Mouse (Mus musculus) forebrain, embryonic 10.5 days (tissue): ENCODE results near the gene Atxn7l1. TPM values are rescaled to one million over a fixed set of nuclear protein-coding genes. Genes with fewer than 3 reads are reported as not detected.

Experiments
- DNase-seq: peaks from one replicate; pipeline ENCODE4 v3.0.0-alpha.2; 2017; ENCODE audit warnings: low spot score; ENCODE audit errors: extremely low spot score
- H3K27ac ChIP-seq: fragments of 300-500 bp; sonication (generic); 2 replicates; pipeline ENCODE4 v1.5.1; 2016; ENCODE audit warnings: mild to moderate bottlenecking
- H3K27me3 ChIP-seq: fragments of 300-500 bp; sonication (generic); 2 replicates; pipeline ENCODE4 v1.6.1; 2016; ENCODE audit warnings: mild to moderate bottlenecking; ENCODE audit not compliant: poor library complexity, severe bottlenecking
- H3K36me3 ChIP-seq: fragments of 300-500 bp; sonication (generic); replicated peaks from 2 replicates; pipeline ENCODE4 v1.6.1; 2016; ENCODE audit warnings: mild to moderate bottlenecking, moderate library complexity
- H3K4me1 ChIP-seq: fragments of 300-500 bp; sonication (generic); 2 replicates; pipeline ENCODE4 v1.6.1; 2016
- H3K4me3 ChIP-seq: fragments of 300-500 bp; sonication (generic); 2 replicates; pipeline ENCODE4 v1.5.1; 2016; ENCODE audit warnings: mild to moderate bottlenecking, moderate library complexity
- H3K9me3 ChIP-seq: fragments of 300-500 bp; sonication (generic); 2 replicates; pipeline ENCODE4 v1.6.1; 2016; ENCODE audit warnings: mild to moderate bottlenecking, moderate library complexity
- WGBS: fragments of 180-500 bp; shearing (Covaris S2); methylation state at CpG from one replicate; pipeline ENCODE4 v1.1.7; 2016; 5-methylcytosine and 5-hydroxymethylcytosine counted together
- polyA plus RNA-seq: library from polyadenylated mRNA; unstranded; fragments of >200 nt; fragmentation: Nextera tagmentation; extraction: Ambion mirVana; gene quantifications from 2 replicates; pipeline ENCODE4 v1.2.1, GENCODE M21; 2016

Atxn7l1 gene
- polyA plus RNA-seq, 1 experiment from 2014 or later: 11.0 TPM

GRCm38 (mm10) chr12:33175621-33176554 is 28.4 kb downstream of the Atxn7l1 start:
- H3K4me3 ChIP-seq: peak overlapping the region; percentile 36
- whole genome bisulfite sequencing: 10% methylated on average over 25 of the region's 25 CpGs
- DNase-seq: peak; percentile 30
- no peak overlapping the region for H3K27ac ChIP-seq
- no peaks in the 10 kb centered on the region for H3K9me3 ChIP-seq
- H3K36me3 ChIP-seq: no peaks in the 10 kb centered on the region
- H3K4me1 ChIP-seq: peaks cover 33% of the 10 kb centered on the region
- peaks cover 19% of the 10 kb centered on the region for H3K27me3 ChIP-seq

- 24% methylated on average over 5 of the region's 5 CpGs for WGBS
- no peak for DNase-seq
- Histone ChIP-seq H3K4me1 (peaks cover 33% of the 10 kb centered on the region), H3K27ac (no peak overlapping the region), H3K27me3 (peaks cover 19% of the 10 kb centered on the region), H3K36me3 (no peaks in the 10 kb centered on the region), H3K9me3 (no peaks in the 10 kb centered on the region), H3K4me3 (peak overlapping the region; percentile 36)
Measured at GRCm38 (mm10) chr12:33176555-33176900, 29.0 kb downstream of the Atxn7l1 start.

- no peak for DNase-seq
- H3K36me3 ChIP-seq: no peaks in the 10 kb centered on the region
- WGBS: 93% methylated on average over 2 of the region's 2 CpGs
- H3K4me1 ChIP-seq: peaks cover 28% of the 10 kb centered on the region
- H3K27ac ChIP-seq: no peak overlapping the region
- no peak overlapping the region for H3K4me3 ChIP-seq
- peaks cover 9% of the 10 kb centered on the region; the same call in 1 of the 2 replicates for H3K27me3 ChIP-seq
- no peaks in the 10 kb centered on the region for H3K9me3 ChIP-seq
Measured at GRCm38 (mm10) chr12:33180421-33180820, 32.9 kb downstream of the Atxn7l1 start.

- WGBS: 91% methylated on average over 4 of the region's 4 CpGs
- H3K27ac ChIP-seq: no peak overlapping the region
- no peaks in the 10 kb centered on the region for H3K9me3 ChIP-seq
- H3K4me1 ChIP-seq: peaks cover 13% of the 10 kb centered on the region
- no peaks in the 10 kb centered on the region for H3K36me3 ChIP-seq
- DNase-seq: no peak
- H3K27me3 ChIP-seq: peaks cover 1% of the 10 kb centered on the region; the same call in 1 of the 2 replicates
- H3K4me3 ChIP-seq: no peak overlapping the region
Measured at GRCm38 (mm10) chr12:33181875-33182274, 34.4 kb downstream of the Atxn7l1 start.

GRCm38 (mm10) chr12:33182428-33183137 is 35.1 kb downstream of the Atxn7l1 start:
- 57% methylated on average over 11 of the region's 11 CpGs for WGBS
- DNase-seq: no peak
- H3K36me3 ChIP-seq: no peaks in the 10 kb centered on the region
- no peaks in the 10 kb centered on the region for H3K27me3 ChIP-seq
- H3K4me3 ChIP-seq: no peak overlapping the region
- H3K27ac ChIP-seq: no peak overlapping the region
- H3K9me3 ChIP-seq: no peaks in the 10 kb centered on the region
- H3K4me1 ChIP-seq: peaks cover 13% of the 10 kb centered on the region

- no peak overlapping the region for H3K27ac ChIP-seq
- H3K4me1 ChIP-seq: peaks cover 13% of the 10 kb centered on the region
- no peak overlapping the region for H3K4me3 ChIP-seq
- H3K27me3 ChIP-seq: no peaks in the 10 kb centered on the region
- no peaks in the 10 kb centered on the region for H3K36me3 ChIP-seq
- H3K9me3 ChIP-seq: no peaks in the 10 kb centered on the region
- WGBS: 45% methylated on average over 4 of the region's 4 CpGs
- DNase-seq: no peak
Measured at GRCm38 (mm10) chr12:33183138-33183627, 35.7 kb downstream of the Atxn7l1 start.

- Histone ChIP-seq H3K4me1 (peaks cover 13% of the 10 kb centered on the region), H3K4me3 (no peak overlapping the region), H3K27me3 (no peaks in the 10 kb centered on the region), H3K36me3 (no peaks in the 10 kb centered on the region), H3K27ac (no peak overlapping the region), H3K9me3 (no peaks in the 10 kb centered on the region)
- 94% methylated on average over 3 of the region's 3 CpGs for WGBS
- no peak for DNase-seq
Measured at GRCm38 (mm10) chr12:33184137-33184536, 36.6 kb downstream of the Atxn7l1 start.

- no peak for DNase-seq
- no peaks in the 10 kb centered on the region for H3K36me3 ChIP-seq
- no peaks in the 10 kb centered on the region for H3K9me3 ChIP-seq
- no peak overlapping the region for H3K4me3 ChIP-seq
- H3K4me1 ChIP-seq: peaks cover 13% of the 10 kb centered on the region
- no peak overlapping the region for H3K27ac ChIP-seq
- 88% methylated on average over 6 of the region's 6 CpGs for WGBS
- no peaks in the 10 kb centered on the region for H3K27me3 ChIP-seq
Measured at GRCm38 (mm10) chr12:33185046-33185445, 37.6 kb downstream of the Atxn7l1 start.

- Histone ChIP-seq H3K27me3 (no peaks in the 10 kb centered on the region), H3K27ac (no peak overlapping the region), H3K9me3 (no peaks in the 10 kb centered on the region), H3K4me1 (peaks cover 13% of the 10 kb centered on the region), H3K36me3 (no peaks in the 10 kb centered on the region), H3K4me3 (no peak overlapping the region)
- DNase-seq: no peak
- 92% methylated on average over 2 of the region's 2 CpGs for WGBS
Measured at GRCm38 (mm10) chr12:33186331-33186730, 38.8 kb downstream of the Atxn7l1 start.

- no peak overlapping the region for H3K4me3 ChIP-seq
- WGBS: 96% methylated on average over 7 of the region's 7 CpGs
- H3K36me3 ChIP-seq: no peaks in the 10 kb centered on the region
- H3K27me3 ChIP-seq: no peaks in the 10 kb centered on the region
- H3K9me3 ChIP-seq: no peaks in the 10 kb centered on the region
- H3K4me1 ChIP-seq: peaks cover 22% of the 10 kb centered on the region
- H3K27ac ChIP-seq: no peak overlapping the region
- no peak for DNase-seq
Measured at GRCm38 (mm10) chr12:33190133-33190532, 42.6 kb downstream of the Atxn7l1 start.

- Histone ChIP-seq H3K4me3 (no peak overlapping the region), H3K9me3 (no peaks in the 10 kb centered on the region), H3K27ac (no peak overlapping the region), H3K36me3 (no peaks in the 10 kb centered on the region), H3K4me1 (peaks cover 26% of the 10 kb centered on the region), H3K27me3 (no peaks in the 10 kb centered on the region)
- WGBS: 78% methylated on average over 6 of the region's 6 CpGs
- no peak for DNase-seq
Measured at GRCm38 (mm10) chr12:33190633-33191032, 43.1 kb downstream of the Atxn7l1 start.

- Histone ChIP-seq H3K4me1 (peaks cover 31% of the 10 kb centered on the region), H3K27me3 (no peaks in the 10 kb centered on the region), H3K4me3 (no peak overlapping the region), H3K36me3 (peaks cover 5% of the 10 kb centered on the region; the same call in 1 of the 2 replicates), H3K27ac (no peak overlapping the region), H3K9me3 (no peaks in the 10 kb centered on the region)
- 65% methylated on average over 11 of the region's 11 CpGs for WGBS
- no peak for DNase-seq
Measured at GRCm38 (mm10) chr12:33193408-33193901, 46.0 kb downstream of the Atxn7l1 start.
